8 mouse cellular contexts compared by ENCODE assay signal in genomic region chr17:35861198-35861857, GRCm38 (mm10). TPM values are rescaled to one million over a fixed set of nuclear protein-coding genes. Genes with fewer than 3 reads are reported as not detected.
DNase-seq lines count a peak whose midpoint lies in the region; ATAC-seq and TF ChIP-seq lines count a peak whose summit lies in the region.

Nrm (plus strand) TSS chr17:35861318.

- TF ChIP-seq CTCF in ES-Bruce4 (IDR thresholded peaks at IDR 0.05; ENCODE audit: low read depth, low read length) = peak; percentile 35
- TF ChIP-seq CTCF in heart, postnatal 0 days (IDR thresholded peaks at IDR 0.05; ENCODE audit: low read depth) = peak; percentile 58
- TF ChIP-seq CTCF in lung, embryonic 14.5 days (IDR thresholded peaks at IDR 0.05; ENCODE audit: low read depth) = peak; percentile 62

- H3K36me3 ChIP-seq in ES-Bruce4 (ENCODE audit: control insufficient read depth, insufficient read depth, low read length, poor library complexity, severe bottlenecking) = peaks cover 25% of the 10 kb centered on the region
- peaks cover 20% of the 10 kb centered on the region for H3K36me3 ChIP-seq in forebrain, embryonic 12.5 days (replicated peaks)
- peaks cover 19% of the 10 kb centered on the region for H3K36me3 ChIP-seq in heart, postnatal 0 days (replicated peaks; ENCODE audit: control insufficient read depth, insufficient read depth, low read length)
- H3K36me3 ChIP-seq in lung, embryonic 14.5 days (ENCODE audit: insufficient read depth) = peaks cover 33% of the 10 kb centered on the region

- H3K4me2 ChIP-seq in forebrain, embryonic 12.5 days = peak within 1 kb of the TSS; percentile 62
- H3K4me2 ChIP-seq in heart, postnatal 0 days (ENCODE audit: low read depth, low read length) = peak within 1 kb of the TSS; percentile 78
- peak within 1 kb of the TSS; percentile 67 for H3K4me2 ChIP-seq in lung, embryonic 14.5 days

- H3K9me3 ChIP-seq in ES-Bruce4 (replicated peaks; ENCODE audit: control insufficient read depth, insufficient read depth, low read length, poor library complexity, severe bottlenecking) = no peaks in the 10 kb centered on the region
- H3K9me3 ChIP-seq in forebrain, embryonic 12.5 days = no peaks in the 10 kb centered on the region
- no peaks in the 10 kb centered on the region for H3K9me3 ChIP-seq in heart, postnatal 0 days (replicated peaks; ENCODE audit: control insufficient read depth, low read length)
- H3K9me3 ChIP-seq in lung, embryonic 14.5 days (ENCODE audit: low read depth, low read length) = no peaks in the 10 kb centered on the region

- no peaks in the 10 kb centered on the region for H3K27me3 ChIP-seq in ES-Bruce4 (ENCODE audit: control insufficient read depth, insufficient read depth, low read length, poor library complexity, severe bottlenecking)
- no peaks in the 10 kb centered on the region for H3K27me3 ChIP-seq in forebrain, embryonic 12.5 days
- H3K27me3 ChIP-seq in heart, postnatal 0 days (ENCODE audit: control insufficient read depth, insufficient read depth, low read length) = no peaks in the 10 kb centered on the region
- no peaks in the 10 kb centered on the region for H3K27me3 ChIP-seq in lung, embryonic 14.5 days (ENCODE audit: insufficient read depth, low read length)

- peaks cover 5% of the 10 kb centered on the region for H3K4me1 ChIP-seq in ES-Bruce4 (ENCODE audit: control insufficient read depth, insufficient read depth, low read length)
- peaks cover 26% of the 10 kb centered on the region for H3K4me1 ChIP-seq in forebrain, embryonic 12.5 days
- peaks cover 10% of the 10 kb centered on the region; the same call in 1 of the 2 replicates for H3K4me1 ChIP-seq in heart, postnatal 0 days (ENCODE audit: control insufficient read depth, insufficient read depth)
- 0 out of 2 replicates have a peak, but pooled peaks cover 7% of the 10 kb centered on the region for H3K4me1 ChIP-seq in lung, embryonic 14.5 days (ENCODE audit: insufficient read depth)

- DNase-seq in c-Kit-positive CD71-positive TER-119-positive erythroid progenitor cells, embryonic 14.5 days (ENCODE audit: low spot score) = peak; percentile 84
- DNase-seq in heart, postnatal 0 days (ENCODE audit: low spot score) = peak; percentile 97
- peak; percentile 92 to 95 for DNase-seq in kidney, postnatal 4 days
- peak; percentile 96 for DNase-seq in lung, embryonic 14.5 days
- peak; percentile 77 for DNase-seq in thymus, adult 18-20 months

- H3K4me3 ChIP-seq in ES-Bruce4 (ENCODE audit: low read depth, low read length) = peak within 1 kb of the TSS; percentile 84
- peak within 1 kb of the TSS; percentile 52 for H3K4me3 ChIP-seq in forebrain, embryonic 12.5 days (replicated peaks)
- peak within 1 kb of the TSS; percentile 82 for H3K4me3 ChIP-seq in heart, postnatal 0 days (ENCODE audit: low read depth, low read length)
- H3K4me3 ChIP-seq in lung, embryonic 14.5 days (ENCODE audit: low read depth, low read length) = peak within 1 kb of the TSS; percentile 66

- peak within 1 kb of the TSS; percentile 46 for H3K9ac ChIP-seq in ES-Bruce4 (ENCODE audit: low read depth, poor library complexity, severe bottlenecking)
- peak within 1 kb of the TSS; percentile 65 for H3K9ac ChIP-seq in forebrain, embryonic 12.5 days
- H3K9ac ChIP-seq in heart, postnatal 0 days (replicated peaks; ENCODE audit: low read depth, low read length) = peak within 1 kb of the TSS; percentile 60
- H3K9ac ChIP-seq in lung, embryonic 14.5 days = peak within 1 kb of the TSS; percentile 68

- 0 out of 2 replicates have a peak, but pooled peaks have one; percentile 8 for TF ChIP-seq EP300 in ES-Bruce4 (IDR thresholded peaks at IDR 0.05; ENCODE audit: insufficient read depth, low read depth, low read length)
- TF ChIP-seq EP300 in heart, postnatal 0 days (IDR thresholded peaks at IDR 0.05; ENCODE audit: low read depth) = peak; percentile 24; the same call in 1 of the 2 replicates

- peak; percentile 53 for TF ChIP-seq POLR2A in ES-Bruce4 (IDR thresholded peaks at IDR 0.05; ENCODE audit: insufficient read depth, low read length)

- ATAC-seq in forebrain, embryonic 12.5 days (ENCODE audit: low FRiP score) = peak; percentile 92
- peak; percentile 89 for ATAC-seq in heart, postnatal 0 days (ENCODE audit: insufficient read depth, low read depth)
- ATAC-seq in lung, embryonic 14.5 days (ENCODE audit: insufficient read depth) = peak; percentile 92
- ATAC-seq in neutrophil, adult 5-6 weeks (ENCODE audit: extremely low read depth, insufficient number of reproducible peaks, low FRiP score, poor library complexity, severe bottlenecking) = peak; percentile 67

- WGBS in forebrain, embryonic 12.5 days = under 1% methylated on average over 47 of the region's 47 CpGs
- under 1% methylated on average over 47 of the region's 47 CpGs for WGBS in heart, postnatal 0 days
- under 1% methylated on average over 47 of the region's 47 CpGs for WGBS in lung, embryonic 14.5 days

- peak within 1 kb of the TSS; percentile 64 for H3K27ac ChIP-seq in ES-Bruce4 (ENCODE audit: insufficient read depth, low read length)
- peak within 1 kb of the TSS; percentile 91 for H3K27ac ChIP-seq in forebrain, embryonic 12.5 days
- H3K27ac ChIP-seq in heart, postnatal 0 days (ENCODE audit: low read depth) = peak within 1 kb of the TSS; percentile 89
- peak within 1 kb of the TSS; percentile 86 for H3K27ac ChIP-seq in lung, embryonic 14.5 days (ENCODE audit: low read depth)

RNA-seq across cellular contexts. Expression of gene Nrm, which starts in this region (rescaled TPM):
- 32.9 and 35.3 TPM in 2 replicates for polyA plus RNA-seq in ES-Bruce4 (2011; ENCODE audit: insufficient read depth, insufficient read length, low read depth, missing spikeins)
- 56.2 and 60.5 TPM in 2 replicates for polyA plus RNA-seq in forebrain, embryonic 12.5 days (2016; fragmentation: Nextera tagmentation; extraction: Ambion mirVana)
- 16.1 and 36.2 TPM in 2 replicates for total RNA-seq in heart, postnatal 0 days (2014; rRNA removed; ENCODE audit: low replicate concordance)
- 18.0 and 21.6 TPM in 2 replicates for polyA plus RNA-seq in heart, postnatal 0 days (2015; fragmentation: Nextera tagmentation; extraction: Ambion mirVana)
- 69.2 and 72.0 TPM in 2 replicates for polyA plus RNA-seq in lung, embryonic 14.5 days (2014; fragmentation: Nextera tagmentation; extraction: Ambion mirVana)
- 42.5 and 45.6 TPM in 2 replicates for total RNA-seq in neutrophil, adult 5-6 weeks (2017)

Comparison
In these comparisons a context has a peak if more than half of its experiments do, and no peak if none do; other contexts are left out.
1. Peak in every context shown above with its lines: DNase-seq, ATAC-seq, H3K4me3 ChIP-seq and H3K27ac ChIP-seq.